Mouse (Mus musculus) midbrain, embryonic 13.5 days (tissue): ENCODE results near the gene Osbpl8. TPM values are rescaled to one million over a fixed set of nuclear protein-coding genes. Genes with fewer than 3 reads are reported as not detected.
A peak's percentile ranks its signal among the peaks of the same experiment; 100 is the strongest.

Experiments
- ATAC-seq: fragments of 200-750 bp; cut with Nextera tagmentation; 2 replicates; pipeline ENCODE4 v1.8.0; 2017; ENCODE audit warnings: mild to moderate bottlenecking, moderate TSS enrichment, moderate library complexity
- H3K27ac ChIP-seq: fragments of 300-500 bp; sonication (generic); 2 replicates; pipeline ENCODE4 v1.5.1; 2015; ENCODE audit warnings: inconsistent platforms, mild to moderate bottlenecking, moderate library complexity
- H3K27me3 ChIP-seq: fragments of 300-500 bp; sonication (generic); 2 replicates; pipeline ENCODE4 v1.6.1; 2015; ENCODE audit warnings: mild to moderate bottlenecking, inconsistent platforms
- H3K36me3 ChIP-seq: fragments of 300-500 bp; sonication (generic); 2 replicates; pipeline ENCODE4 v1.6.1; 2015; ENCODE audit warnings: mild to moderate bottlenecking, inconsistent platforms
- H3K4me1 ChIP-seq: fragments of 300-500 bp; sonication (generic); replicated peaks from 2 replicates; pipeline ENCODE4 v1.6.1; 2015; ENCODE audit warnings: inconsistent platforms
- H3K4me2 ChIP-seq: fragments of 300-500 bp; sonication (generic); replicated peaks from 2 replicates; pipeline ENCODE4 v1.6.1; 2015; ENCODE audit warnings: moderate library complexity, mild to moderate bottlenecking, inconsistent platforms
- H3K4me3 ChIP-seq: fragments of 300-500 bp; sonication (generic); replicated peaks from 2 replicates; pipeline ENCODE4 v1.5.1; 2015; ENCODE audit warnings: mild to moderate bottlenecking, inconsistent platforms
- H3K9ac ChIP-seq: fragments of 300-500 bp; sonication (generic); replicated peaks from 2 replicates; pipeline ENCODE4 v1.6.1; 2015; ENCODE audit warnings: mild to moderate bottlenecking, inconsistent platforms
- H3K9me3 ChIP-seq: fragments of 300-500 bp; sonication (generic); 2 replicates; pipeline ENCODE4 v1.6.1; 2016; ENCODE audit warnings: mild to moderate bottlenecking, inconsistent platforms
- WGBS: fragments of 180-500 bp; shearing (Covaris S2); methylation state at CpG from one replicate; pipeline ENCODE4 v1.1.7; 2015; 5-methylcytosine and 5-hydroxymethylcytosine counted together
- polyA plus RNA-seq: library from polyadenylated mRNA; unstranded; fragments of >200 nt; fragmentation: Nextera tagmentation; extraction: Ambion mirVana; gene quantifications from 2 replicates; pipeline ENCODE4 v1.2.1, GENCODE M21; 2015

The Osbpl8 gene
- polyA plus RNA-seq, 1 experiment from 2014 or later: 18.5 TPM

DNA sequence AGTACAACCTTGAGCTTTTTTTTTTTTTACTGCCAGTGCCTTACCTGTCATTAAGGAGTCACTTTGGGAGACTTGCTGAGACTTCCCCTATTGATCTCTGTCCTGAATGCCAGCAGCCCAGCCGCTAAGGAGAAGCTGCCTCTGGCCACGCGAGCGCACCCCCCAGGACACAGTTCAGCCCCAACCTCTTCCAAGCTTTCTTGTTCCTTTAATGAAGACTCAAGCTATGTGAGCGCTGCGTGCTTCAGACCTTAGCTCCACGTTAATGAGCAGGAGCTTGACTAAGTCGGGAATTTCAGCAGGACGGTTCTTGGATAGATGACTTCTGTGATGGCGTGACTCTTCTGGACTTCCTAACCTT, 171.8 kb downstream of the Osbpl8 start:
- H3K4me3 ChIP-seq: no peak overlapping the region
- H3K9ac ChIP-seq: no peak overlapping the region
- peaks cover 8% of the 10 kb centered on the region for H3K4me1 ChIP-seq
- H3K36me3 ChIP-seq: no peaks in the 10 kb centered on the region
- peak overlapping the region; percentile 34 for H3K4me2 ChIP-seq
- 16% methylated on average over 10 of the region's 10 CpGs for WGBS
- ATAC-seq: no peak
- no peaks in the 10 kb centered on the region for H3K9me3 ChIP-seq
- H3K27ac ChIP-seq: no peak overlapping the region
- no peaks in the 10 kb centered on the region for H3K27me3 ChIP-seq

DNA sequence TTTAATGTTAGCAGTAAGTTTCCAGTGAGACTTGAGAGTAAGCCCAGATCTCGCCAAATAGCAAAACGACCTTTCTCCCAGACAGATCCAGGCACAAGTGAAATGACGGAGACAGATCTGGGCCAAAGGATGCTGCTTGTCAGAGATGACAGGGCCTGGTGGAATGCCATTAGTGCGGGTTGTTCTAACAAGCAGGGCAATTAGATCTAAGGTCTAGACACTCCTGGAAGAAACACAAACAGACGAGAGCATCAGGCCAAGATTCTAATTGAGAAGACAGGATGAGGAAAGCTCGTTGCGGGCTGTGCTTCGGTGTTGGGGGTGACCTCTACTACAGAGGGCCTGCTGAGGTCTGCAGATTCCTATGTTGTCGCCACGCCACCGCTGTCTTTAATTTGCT, 174.7 kb downstream of the Osbpl8 start:
- H3K9me3 ChIP-seq: no peaks in the 10 kb centered on the region
- H3K4me3 ChIP-seq: no peak overlapping the region
- H3K9ac ChIP-seq: no peak overlapping the region
- H3K4me2 ChIP-seq: no peak overlapping the region
- H3K27ac ChIP-seq: no peak overlapping the region
- 80% methylated on average over 11 of the region's 11 CpGs for WGBS
- no peaks in the 10 kb centered on the region for H3K27me3 ChIP-seq
- ATAC-seq: no peak
- no peaks in the 10 kb centered on the region for H3K36me3 ChIP-seq
- H3K4me1 ChIP-seq: peaks cover 8% of the 10 kb centered on the region

DNA sequence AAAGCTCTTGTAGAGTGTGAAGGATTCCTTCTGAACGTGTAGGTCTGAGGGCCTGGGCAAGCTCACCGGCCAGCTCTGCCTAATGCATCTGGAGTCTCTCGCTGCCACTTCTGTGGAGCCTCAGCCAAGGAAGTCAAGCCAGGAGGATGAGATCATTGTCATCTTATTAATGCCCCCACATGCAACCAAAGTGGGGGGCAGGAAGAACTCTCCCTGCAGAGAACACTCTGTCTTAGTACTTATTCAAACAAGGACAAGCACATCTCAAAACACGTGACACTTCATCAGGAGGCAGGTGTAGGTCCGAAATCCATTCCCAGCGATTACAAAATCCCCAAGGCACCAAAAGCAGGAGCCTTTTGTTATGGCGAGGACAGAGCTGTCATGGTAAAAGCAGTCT, 177.2 kb downstream of the Osbpl8 start:
- Histone ChIP-seq H3K4me2 (no peak overlapping the region), H3K9ac (no peak overlapping the region), H3K9me3 (no peaks in the 10 kb centered on the region), H3K36me3 (no peaks in the 10 kb centered on the region), H3K4me1 (no peaks in the 10 kb centered on the region), H3K4me3 (no peak overlapping the region), H3K27ac (no peak overlapping the region), H3K27me3 (no peaks in the 10 kb centered on the region)
- 89% methylated on average over 7 of the region's 7 CpGs for WGBS
- no peak for ATAC-seq

DNA sequence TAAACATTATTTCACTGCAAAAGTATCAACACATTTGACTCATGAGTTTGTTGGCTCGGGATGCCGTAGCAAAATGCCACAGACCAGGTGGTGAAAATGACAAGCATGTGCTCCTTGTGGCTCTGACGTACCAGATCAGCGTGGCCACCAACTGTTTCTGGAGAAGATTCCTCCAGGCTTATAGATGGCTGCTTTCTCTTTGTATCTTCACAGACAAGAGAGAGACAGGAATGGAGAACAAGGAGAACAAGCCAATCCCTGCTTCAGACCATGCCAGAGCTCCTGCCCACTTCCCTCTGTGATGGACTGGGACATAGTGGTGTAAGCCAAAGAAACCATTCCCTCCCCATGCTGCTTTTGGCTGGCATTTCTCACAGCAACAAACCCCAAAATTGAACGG, 179.0 kb downstream of the Osbpl8 start:
- H3K4me3 ChIP-seq: no peak overlapping the region
- no peaks in the 10 kb centered on the region for H3K36me3 ChIP-seq
- no peak overlapping the region for H3K9ac ChIP-seq
- no peaks in the 10 kb centered on the region for H3K4me1 ChIP-seq
- no peak overlapping the region for H3K4me2 ChIP-seq
- no peak overlapping the region for H3K27ac ChIP-seq
- ATAC-seq: no peak
- H3K9me3 ChIP-seq: no peaks in the 10 kb centered on the region
- WGBS: 93% methylated on average over 5 of the region's 5 CpGs
- H3K27me3 ChIP-seq: no peaks in the 10 kb centered on the region; the same call in 1 of the 2 replicates

Other genes starting within 250 kb of the Osbpl8 start
- 94.3 and 128 TPM in 2 replicates for gene Csrp2, start 245.0 kb upstream of the Osbpl8 start, polyA plus RNA-seq
- 56.4 and 58.7 TPM in 2 replicates for gene Zdhhc17, start 154.6 kb upstream of the Osbpl8 start, polyA plus RNA-seq
- gene Bbs10, start 133.9 kb downstream of the Osbpl8 start, polyA plus RNA-seq: 7.2 and 7.5 TPM in 2 replicates